Mouse (Mus musculus): Measurements from ENCODE around the gene Pld2.
"Not testable (repeated sequence)": the region's sequence is repeated elsewhere in the genome, so short reads cannot be mapped to it uniquely, and the experiment has no call there.

The Pld2 gene

DNA sequence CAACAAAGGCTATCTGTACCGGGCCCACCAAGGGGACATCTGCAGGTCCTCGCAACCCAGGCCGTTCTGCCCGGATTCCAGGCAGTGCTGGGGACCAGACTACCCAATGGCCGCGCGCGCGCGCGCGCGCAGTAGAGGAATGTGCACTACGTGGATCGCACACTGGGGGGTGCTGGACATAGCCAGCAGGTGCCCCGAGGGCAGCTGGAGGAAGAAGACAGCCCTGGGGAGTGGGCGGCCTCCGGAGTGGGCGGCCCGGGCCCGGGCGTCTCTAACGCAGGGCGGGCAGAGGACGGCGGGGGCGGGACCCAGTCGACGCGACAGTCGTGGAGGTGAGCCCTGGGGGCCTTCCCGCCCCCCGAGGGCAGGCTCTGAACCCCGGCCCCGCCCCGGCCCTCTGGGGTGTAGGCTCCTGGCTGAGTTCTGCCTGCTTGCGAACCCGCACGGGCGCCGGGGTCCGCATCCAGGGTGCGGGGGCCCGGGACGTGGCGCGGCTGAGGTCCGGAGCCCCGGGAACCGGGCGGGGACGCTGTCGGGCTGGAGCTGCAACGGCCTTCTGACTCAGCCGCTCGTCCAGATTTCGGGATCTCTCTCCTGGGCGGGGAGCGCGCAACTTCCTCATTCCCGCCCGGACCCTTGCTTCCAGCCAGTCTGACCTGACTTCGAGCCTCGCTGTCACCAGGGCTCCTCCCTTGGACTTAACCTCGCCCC, at the start of gene Pld2:
Pld2 (plus strand) TSS at position 188 of the 711 bp plus-strand sequence.
- peak; percentile 96 for DNase-seq

DNA sequence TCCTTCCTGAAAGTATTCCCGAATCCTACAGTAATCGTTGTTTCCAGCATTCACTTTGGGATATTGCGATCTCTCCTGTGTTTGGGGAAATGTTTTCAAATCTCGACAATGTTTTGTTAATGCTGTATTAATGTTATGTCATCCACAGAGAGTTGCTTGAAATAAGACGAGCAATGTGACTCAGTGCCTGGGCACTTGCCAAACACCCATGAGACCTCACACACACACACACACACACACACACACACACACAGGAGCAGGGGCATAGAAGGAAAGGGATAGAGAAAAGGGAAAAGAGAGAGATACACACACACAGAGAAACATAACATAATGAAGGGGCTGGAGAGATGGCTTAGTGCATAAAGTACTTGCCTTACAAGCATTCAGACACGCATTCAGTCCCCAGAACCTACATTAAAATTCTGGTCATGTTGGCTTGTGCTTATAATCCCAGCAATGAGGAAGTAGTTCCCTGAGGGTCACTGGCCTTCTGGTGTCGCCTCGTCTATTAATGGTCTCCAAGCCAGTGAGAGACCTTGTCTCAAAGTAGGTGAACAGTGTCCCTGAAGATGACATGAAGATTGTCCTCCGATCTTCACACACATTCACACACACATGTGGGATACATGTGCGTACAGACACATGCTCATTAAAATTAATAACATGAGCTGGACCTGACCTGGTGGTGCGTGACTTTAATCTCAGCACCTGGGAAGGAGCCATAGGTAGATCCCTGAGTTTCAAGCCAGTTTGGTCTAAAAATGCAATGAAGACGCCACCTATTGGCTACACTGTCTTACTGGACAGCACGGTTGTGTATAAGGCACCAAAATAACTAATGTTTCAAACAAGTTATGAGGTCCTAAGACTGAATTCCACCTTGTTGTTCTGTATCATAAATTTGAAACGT, 40.0 kb upstream of the Pld2 start:
- peak; percentile 82 for DNase-seq

DNA sequence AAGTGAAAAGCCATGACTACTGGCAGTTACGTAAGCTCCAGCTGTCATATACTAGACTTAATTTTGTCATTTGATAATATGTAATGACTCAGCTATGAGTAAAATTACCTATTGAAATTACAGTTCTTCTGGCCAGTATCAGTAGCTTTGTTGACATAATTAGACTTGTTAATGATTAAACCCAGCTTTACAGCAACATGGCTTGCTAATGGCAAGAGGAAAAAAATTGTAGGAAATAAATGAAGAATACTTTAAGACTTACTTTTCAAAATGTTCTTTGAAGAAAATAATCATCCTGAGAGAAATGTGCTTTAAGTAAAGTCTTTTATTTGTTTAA, 39.4 kb upstream of the Pld2 start:
- no peak for DNase-seq

DNA sequence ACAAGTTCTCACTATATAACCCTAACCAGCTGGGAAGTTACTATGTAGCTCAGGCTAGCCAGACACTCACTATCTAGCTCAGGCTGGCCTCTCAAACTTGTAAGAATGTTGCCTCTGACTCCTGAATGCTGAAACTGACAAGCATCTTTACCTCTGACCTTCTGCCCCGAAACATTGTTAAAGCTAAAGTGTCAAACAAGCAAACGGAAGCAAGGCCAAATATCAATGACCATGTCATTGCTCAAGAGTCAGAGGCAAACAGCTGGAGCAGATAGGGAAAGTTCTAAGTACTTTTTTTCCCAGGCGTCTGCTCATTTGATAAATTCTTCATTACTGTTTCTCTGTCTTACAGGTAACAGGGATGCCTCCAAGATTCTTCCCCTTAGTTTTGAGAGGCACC, 37.8 kb upstream of the Pld2 start:
- no peak for DNase-seq

DNA sequence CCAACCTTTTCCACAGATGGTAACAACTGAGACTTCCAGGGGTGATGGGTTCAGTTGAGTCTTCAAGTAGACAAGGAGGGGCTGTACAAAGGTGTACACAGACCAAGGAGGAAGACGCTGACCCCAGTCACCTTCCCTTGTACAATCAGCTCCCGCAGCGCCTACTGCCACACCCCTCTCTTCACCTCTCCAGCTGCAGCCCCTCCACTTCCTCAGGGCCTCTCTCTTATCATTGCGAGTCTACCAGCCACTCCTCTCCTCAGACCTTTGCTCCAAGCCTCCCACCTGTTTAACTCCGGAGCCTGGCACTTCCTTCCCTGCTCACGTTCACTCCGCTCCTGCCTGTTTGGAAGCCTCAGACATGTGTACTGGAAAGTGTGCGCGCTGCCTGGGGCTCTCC, 34.9 kb upstream of the Pld2 start, which contains the start of gene Tm4sf5:
Tm4sf5 (plus strand) TSS at position 275 of the 400 bp plus-strand sequence.
- DNase-seq, result no peak

DNA sequence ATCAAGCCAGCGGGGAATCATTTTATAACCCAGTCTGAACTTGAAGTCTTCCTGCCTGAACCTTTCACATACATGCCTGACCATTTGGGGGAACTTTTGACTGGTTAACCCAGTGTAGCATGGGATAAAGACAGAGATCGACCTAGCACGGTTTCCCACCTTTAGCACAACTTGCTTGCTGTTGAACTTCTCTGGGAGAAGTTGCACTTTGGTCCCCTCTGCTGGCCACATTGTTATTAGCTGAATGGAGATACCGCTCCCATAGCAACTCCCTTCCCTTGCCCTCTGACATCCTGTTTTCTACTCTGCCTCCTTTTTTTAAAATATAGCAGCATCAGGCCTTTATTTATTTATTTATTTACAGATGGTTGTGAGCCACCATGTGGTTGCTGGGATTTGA, 33.5 kb upstream of the Pld2 start:
- peak; percentile 90 for DNase-seq

DNA sequence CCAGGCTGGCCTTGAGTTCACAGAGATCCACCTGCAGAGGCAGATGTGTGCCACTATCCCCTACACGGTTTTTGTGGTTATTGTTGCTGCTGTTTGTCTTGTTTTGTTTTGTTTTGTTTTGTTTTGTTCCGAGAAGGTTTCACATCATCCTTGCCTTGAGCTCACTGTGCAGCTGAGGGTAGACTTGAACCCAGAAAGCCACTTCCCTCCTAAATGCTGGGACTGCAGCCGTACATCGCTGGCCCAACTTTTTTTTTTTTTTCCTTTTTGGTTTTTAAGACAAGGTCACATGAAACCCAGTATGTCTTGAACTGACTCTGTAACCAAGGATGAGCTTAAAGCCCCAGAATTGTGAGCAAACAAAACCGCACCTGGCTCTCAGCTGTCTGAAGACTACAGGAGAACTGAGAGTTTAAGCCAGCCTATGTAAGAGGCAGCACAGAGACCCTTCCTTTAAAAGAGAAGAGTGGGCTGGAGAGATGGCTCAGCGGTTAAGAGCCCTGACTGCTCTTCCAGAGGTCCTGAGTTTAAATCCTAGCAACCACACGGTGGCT, 32.8 kb upstream of the Pld2 start:
- no peak for DNase-seq

DNA sequence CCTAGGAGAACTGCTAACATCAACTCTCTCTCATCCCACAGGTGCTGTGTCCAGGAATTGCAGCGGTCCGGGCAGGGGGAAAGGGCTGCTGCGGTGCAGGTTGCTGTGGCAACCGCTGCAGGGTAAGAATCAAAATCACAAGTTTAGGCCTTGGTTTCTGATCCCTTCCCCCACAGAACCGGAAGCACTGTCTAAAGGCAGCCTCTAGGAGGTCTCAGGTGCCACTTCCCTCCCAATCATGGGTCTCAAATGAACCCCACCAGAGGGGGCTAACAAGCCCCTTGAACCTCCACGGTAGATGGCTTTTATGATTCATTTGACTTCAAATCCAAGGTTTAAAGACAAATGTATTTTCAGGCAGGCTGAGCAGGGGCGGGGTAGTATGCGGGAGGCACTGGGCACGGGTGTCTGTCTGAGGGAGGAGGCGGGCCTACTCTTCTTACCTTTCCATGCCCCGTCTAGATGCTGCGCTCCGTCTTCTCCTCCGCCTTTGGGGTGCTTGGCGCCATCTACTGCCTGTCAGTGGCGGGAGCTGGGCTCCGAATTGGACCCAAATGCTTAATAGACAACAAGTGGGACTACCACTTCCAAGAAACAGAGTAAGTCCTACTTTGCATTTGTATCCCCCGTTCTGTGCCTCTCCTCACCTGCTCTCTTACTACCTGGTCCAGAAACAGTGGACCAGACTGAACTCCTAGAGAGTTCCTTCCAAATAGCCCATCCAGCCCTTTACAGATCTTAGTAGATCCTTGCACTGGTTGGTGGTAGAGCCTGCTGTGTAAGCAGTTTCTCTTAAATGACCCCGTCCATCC, 29.9 kb upstream of the Pld2 start:
- DNase-seq, result peak; percentile 56

DNA sequence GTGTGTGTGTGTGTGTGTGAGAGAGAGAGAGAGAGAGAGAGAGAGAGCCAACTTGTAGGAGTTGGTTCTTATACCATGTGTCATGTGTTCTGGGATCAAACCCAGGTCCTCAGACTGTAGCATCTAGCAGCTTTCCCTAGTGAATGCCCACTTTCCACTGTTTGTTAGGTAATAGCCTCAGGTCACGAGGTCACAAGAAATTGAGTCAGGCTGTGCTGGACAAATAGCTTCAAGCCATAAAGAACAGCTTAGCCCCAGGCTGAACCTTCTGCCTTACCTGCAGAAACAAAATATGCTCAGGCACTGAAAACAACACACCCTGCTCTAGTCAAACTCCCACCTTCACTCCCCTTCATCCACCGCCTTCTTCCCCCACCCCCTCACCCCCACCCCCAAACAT, 28.6 kb upstream of the Pld2 start:
- no peak for DNase-seq

DNA sequence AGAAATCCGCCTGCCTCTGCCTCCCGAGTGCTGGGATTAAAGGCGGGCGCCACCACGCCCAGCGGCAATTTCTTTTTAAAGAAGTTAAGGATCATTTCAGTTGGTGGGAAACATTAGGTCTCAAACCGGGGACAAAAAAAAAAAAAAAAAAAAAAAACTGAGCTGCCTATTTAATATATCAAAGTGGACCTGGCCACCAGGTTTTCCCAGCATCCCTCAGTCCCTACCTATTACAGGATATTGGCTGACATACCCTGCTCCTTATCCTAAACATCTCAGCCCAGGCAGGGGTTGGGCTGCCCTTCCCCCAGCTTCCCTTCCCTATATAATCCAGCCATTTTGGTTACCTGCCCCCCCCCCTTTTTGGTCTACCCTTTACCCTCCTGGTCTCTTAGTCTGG, 28.0 kb upstream of the Pld2 start:
- no peak for DNase-seq

DNA sequence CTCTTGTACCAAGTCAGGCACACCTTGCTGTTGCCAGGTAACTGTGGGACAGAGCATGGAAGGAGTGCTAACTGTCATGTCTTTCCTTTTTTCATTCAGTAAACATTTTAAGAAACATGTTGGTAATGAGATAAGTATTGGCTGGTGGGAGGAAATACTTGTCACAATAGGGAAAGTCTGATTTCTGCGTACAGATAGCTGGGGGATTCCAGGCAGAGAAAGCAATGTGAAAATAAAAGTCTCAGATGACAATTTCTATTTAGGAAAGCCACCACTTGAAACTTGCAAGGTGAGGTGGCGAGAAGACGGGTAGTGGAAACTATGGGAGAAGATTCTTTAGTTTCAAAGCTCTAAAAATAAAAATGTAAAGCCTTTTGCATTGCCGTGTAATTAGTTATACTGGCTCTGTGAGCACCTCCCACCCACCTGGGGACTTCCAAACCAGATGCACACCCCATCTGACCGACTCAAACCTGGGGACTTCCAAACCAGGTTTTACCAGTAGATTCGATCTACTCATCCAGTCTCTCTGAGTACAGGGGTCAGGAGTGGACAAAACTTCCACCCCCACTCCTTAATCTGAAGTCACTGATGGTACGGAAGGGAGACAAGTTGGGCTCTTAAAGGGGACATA, 27.0 kb upstream of the Pld2 start:
- DNase-seq, result no peak

DNA sequence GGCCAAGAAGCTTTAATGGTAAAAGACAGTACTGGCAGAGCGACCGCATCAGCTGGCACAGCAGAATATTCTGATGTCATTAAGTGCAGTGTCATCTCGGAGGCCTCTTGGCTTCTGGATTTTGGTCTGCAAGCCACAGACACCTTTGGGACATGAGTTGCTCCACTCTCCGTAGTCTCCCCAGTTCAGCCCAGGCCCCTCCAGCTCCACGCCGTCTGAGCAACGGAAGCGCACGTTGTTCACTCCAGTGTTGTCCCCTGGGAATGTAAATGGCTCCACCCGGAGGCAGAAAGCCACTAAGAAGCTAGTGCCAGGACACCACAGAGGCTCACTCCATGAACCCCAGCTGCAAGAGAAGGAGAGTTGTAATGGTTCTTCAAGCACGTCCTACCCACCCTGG, 26.3 kb upstream of the Pld2 start:
- no peak for DNase-seq

DNA sequence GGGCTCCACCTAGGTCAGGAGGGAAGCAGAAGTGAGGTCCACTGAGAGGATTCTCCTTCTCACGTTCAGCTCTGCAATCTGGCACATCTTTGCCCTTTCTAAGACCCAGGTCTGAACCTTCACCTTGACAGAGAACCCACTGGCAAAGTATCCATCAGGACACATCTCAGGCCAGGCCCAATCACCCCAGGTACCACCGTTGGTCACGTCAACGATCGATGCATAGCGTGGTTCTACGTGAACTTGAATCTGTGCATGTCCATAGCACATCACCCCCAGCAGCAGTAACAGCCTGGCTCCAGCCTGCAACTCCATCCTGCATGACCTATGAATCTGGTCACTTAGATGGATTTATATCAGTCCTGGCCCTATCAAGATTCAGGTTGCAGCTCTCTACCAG, 25.6 kb upstream of the Pld2 start, which contains the start of gene Vmo1:
Vmo1 (minus strand) TSS at position 329 of the 400 bp plus-strand sequence.
- DNase-seq, result no peak

DNA sequence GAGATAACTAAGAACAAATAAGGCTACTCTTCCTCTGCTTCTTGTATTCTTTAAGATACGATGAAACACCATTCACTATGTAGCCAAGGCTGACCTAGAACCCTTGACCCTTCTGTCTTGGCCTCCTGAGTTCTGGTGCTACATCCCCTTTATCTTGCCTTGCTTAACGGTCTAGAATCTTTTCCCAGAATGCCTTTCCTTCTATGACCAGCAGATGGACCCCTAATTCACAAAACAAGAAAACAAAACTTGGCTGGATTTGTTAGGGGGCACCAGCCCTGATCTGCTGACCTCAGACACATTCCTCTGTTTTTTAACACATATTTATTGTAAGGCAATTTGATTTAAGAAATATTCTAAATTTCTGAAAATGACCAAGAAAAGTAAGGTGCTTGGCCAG, 23.5 kb upstream of the Pld2 start:
- peak; percentile 73 for DNase-seq

DNA sequence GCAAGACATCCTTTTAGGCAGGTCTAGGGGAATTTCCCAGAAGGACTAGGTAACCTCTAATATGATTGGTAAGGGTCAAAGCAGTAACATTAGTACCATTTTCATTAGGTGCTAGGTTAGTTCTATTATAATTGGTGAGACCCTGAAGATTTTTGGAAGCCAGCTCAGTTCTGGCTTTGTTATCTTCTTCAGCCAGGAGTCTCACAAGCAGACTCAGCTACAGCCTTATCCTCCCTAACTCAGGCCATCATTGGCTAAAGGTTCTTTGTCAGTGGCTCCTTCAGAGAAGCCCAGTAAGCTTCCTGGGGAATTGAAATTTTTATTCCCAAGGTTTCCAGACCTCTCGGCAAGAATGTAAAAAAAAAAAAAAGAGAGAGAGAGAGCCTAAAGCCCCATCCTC, 21.4 kb upstream of the Pld2 start:
- no peak for DNase-seq

DNA sequence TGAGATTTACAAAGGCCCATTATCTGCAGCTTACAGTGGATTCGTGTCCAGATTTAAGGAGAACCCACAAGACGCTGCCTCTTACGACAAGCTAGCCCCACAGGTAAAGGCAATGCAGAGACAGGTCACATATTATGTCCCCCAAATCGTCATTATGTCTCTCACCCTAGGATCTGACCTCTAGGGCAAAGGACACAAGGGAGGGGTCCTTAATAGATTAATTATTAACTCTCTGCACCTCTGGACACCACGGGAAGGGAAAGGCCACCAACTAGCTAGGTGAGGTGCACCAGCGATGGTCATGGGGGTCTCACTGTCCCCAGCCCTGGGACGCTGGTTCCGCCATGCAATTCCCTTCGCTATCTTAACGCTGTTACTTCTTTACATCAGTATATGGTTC, 20.9 kb upstream of the Pld2 start, which contains the start of gene Gltpd2:
Gltpd2 (plus strand) TSS at position 274 of the 400 bp plus-strand sequence.
- no peak for DNase-seq

DNA sequence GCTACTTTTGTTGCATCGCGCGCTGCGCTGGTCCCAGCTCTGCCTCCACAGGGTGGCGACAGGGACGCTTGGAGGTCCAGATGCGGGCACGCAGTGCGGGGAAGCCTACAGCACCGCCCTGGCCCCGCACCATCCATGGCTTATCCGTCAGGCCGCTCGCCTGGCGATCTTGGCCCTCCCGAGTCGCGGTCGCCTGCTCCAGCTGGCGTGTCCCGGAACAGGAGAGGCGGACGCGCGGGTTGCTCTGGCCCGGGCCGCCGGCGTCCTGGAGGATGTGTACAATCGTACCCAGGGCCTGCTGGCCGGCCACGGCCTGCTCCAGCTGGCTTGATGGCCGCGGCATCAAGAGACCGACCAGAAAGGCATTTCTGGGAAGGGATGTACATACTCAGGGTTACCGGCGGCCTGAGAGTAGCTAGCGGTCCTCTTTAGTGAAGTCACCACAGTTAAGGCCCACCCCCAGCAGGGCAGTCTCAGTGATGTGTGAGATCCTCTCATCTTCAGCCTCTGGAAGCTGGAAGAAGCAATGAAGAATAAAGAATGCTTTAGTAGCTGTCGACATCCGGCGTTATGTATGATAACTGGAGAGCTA, 19.6 kb upstream of the Pld2 start:
- DNase-seq, result peak; percentile 35

DNA sequence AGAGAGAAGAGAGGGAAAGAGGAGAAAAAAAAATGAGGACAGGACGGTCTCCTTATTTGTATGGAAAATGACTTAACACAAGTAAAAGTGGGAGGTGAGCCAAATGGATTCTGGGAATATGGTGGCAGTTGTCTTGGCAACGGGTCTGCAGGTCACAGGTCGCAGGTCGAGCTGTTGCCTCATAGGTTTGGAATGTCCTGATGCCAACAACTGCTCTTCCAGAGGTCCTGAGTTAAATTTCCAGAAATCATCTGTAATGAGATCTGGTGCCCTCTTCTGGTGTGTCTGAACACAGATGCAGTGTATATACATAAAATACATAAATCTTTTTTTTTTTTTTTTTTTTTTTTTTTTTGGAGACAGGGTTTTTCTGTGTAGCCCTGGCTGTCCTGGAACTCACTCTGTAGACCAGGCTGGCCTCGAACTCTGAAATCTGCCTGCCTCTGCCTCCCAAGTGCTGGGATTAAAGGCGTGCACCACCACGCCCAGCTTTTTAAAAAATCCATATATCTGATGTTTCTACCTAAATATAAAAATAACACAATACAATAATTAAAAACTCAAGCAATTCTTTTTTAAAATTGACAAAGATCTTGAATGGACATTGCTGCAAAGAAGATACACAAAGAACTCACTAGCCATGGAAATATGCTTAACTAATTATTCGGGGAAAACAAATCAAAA, 16.4 kb upstream of the Pld2 start:
- not testable (repeated sequence) for DNase-seq

DNA sequence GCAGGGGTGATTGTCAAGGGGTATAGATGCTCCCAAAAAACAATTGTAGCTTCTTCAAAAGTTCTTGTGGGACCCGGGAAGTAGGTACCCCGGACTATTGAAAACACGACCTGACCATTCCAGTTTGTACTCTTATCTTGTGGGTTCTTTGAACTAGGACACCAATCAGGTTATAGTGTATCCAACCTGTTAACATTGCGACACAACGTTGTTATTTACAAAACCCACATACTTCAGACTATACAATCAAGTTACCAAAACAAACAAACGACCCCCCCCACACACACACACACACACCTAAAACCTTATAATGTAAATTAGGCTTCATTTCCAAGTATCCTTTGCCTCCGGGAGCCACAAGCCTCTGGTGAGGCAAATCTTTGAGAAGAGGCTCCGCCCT, 15.1 kb upstream of the Pld2 start:
- no peak for DNase-seq

DNA sequence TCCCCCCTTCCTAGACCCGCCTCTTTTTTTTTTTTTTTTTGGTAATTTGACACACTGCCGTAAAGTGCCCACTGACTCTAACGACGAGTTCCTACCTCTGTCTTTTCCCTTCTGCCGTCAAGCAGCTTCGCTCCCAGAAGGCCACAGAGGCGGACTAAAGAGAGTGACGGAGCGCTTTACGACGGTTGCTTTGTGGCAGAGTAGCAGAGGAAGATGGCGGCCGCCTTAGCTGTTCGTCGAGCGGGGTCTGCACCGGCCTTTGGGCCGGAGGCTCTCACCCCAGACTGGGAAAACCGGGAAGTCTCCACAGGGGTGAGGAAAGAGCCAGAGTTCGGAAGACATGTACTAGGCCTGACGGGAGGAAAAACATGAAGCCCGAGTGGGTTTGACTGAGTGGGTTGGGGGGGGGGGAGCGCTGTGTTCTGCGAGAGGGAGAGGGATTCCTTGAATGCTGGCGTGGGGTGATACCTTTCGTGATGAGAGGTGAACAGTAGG, 14.6 kb upstream of the Pld2 start, which contains the start of gene Psmb6:
Psmb6 (plus strand) TSS at position 184 of the 495 bp plus-strand sequence.
- DNase-seq, result peak; percentile 98

DNA sequence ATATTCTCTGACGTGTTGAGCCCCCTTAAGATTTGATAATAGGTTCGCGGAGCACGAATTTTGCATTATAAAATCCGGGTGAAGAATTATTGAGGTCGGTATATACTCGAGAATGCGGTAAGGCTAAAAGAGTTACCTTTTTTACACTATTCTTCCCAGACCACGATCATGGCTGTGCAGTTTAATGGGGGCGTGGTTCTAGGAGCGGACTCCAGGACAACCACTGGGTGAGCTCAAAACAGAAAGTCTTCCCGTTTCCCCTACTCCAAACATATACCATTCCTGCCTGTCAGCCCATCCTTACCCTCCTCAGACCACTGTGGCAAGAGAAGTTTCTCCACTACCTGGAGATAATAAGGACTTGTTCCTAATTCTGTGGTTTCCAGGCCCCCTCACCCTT, 14.1 kb upstream of the Pld2 start:
- no peak for DNase-seq
